In the genomic region with DNA sequence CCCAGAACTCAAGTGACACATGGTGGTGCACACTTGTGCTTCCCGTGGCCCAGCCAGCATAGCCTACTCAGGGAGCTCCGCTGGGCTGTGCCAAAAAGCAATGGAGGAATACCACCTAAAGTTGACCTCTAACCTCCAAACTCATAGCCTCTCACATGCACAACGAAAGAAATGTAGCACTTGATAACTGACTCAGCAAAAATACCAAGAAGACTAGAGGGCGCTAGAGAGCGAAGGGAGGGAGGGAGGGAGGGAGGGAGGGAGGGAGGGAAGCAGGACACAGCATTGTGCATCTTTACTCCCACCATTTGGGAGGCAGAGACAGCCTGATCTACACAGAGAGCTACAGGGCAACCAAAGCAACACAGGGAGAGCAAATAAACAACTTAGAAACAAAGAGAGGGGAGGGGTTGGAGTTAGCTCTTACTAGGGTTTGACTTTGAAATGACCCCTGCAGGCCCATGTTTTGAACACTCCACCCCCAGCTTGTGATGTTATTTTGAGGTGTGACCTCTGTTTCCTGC, we compare ENCODE assay signal across 16 mouse cellular contexts.
DNase-seq lines count a peak whose midpoint lies in the region; ATAC-seq and TF ChIP-seq lines count a peak whose summit lies in the region.
"Had no signal": no experiment of that assay in that cellular context is flagged by ENCODE, and none has a peak within 500 bp of the region (broad histone marks: within the 10 kb centered on the region; RNA-seq: fewer than 3 reads in every experiment).

No protein-coding gene starts in this region.

- H3K4me3 ChIP-seq in intestine, postnatal 0 days (ENCODE audit: low read depth, low read length): no peak overlapping the region
- H3K4me3 ChIP-seq in intestine, embryonic 16.5 days (ENCODE audit: low read length): no peak overlapping the region
- H3K4me3 ChIP-seq in midbrain, embryonic 11.5 days (ENCODE audit: low read depth, low read length): no peak overlapping the region
- H3K4me3 ChIP-seq in midbrain, embryonic 16.5 days (ENCODE audit: low read depth, low read length): no peak overlapping the region
- H3K4me3 ChIP-seq in limb, embryonic 10.5 days: no peak overlapping the region
- H3K4me3 ChIP-seq: embryonic facial prominence, embryonic 15.5 days; forebrain, embryonic 13.5 days; myocyte had no signal

- no peak overlapping the region for H3K4me2 ChIP-seq in intestine, postnatal 0 days (replicated peaks; ENCODE audit: low read depth)
- H3K4me2 ChIP-seq in intestine, embryonic 16.5 days (ENCODE audit: low read depth, low read length): no peak overlapping the region
- H3K4me2 ChIP-seq in midbrain, embryonic 11.5 days: no peak overlapping the region
- H3K4me2 ChIP-seq in midbrain, embryonic 16.5 days (ENCODE audit: low read length): no peak overlapping the region
- H3K4me2 ChIP-seq: embryonic facial prominence, embryonic 15.5 days; forebrain, embryonic 13.5 days; hindbrain, embryonic 14.5 days had no signal

- DNase-seq in adrenal gland, postnatal 14 days: peak; percentile 21
- no peak for DNase-seq in adrenal gland, postnatal 10 days
- peak; percentile 76 for DNase-seq in midbrain, embryonic 11.5 days (ENCODE audit: low spot score, missing footprints)
- DNase-seq in limb, embryonic 10.5 days (ENCODE audit: low spot score): no peak
- no peak for DNase-seq in adrenal gland, postnatal 4 days (ENCODE audit: low spot score in 2 of 2)
- DNase-seq: adrenal gland, postnatal 36 days; lung, postnatal 14 days; right cerebral cortex, postnatal 25 days; thymus, postnatal 36 days had no signal

- 64% methylated on average over 5 of the region's 5 CpGs for WGBS in intestine, postnatal 0 days
- 66% methylated on average over 5 of the region's 5 CpGs for WGBS in intestine, embryonic 16.5 days
- WGBS in midbrain, embryonic 11.5 days: 51% methylated on average over 5 of the region's 5 CpGs
- WGBS in midbrain, embryonic 16.5 days: 62% methylated on average over 5 of the region's 5 CpGs
- 53% methylated on average over 5 of the region's 5 CpGs for WGBS in limb, embryonic 10.5 days

- peaks cover 3% of the 10 kb centered on the region; the same call in 1 of the 2 replicates for H3K4me1 ChIP-seq in intestine, postnatal 0 days (replicated peaks; ENCODE audit: control insufficient read depth, insufficient read depth, low read length)
- peaks cover 16% of the 10 kb centered on the region; the same call in 1 of the 2 replicates for H3K4me1 ChIP-seq in intestine, embryonic 16.5 days (ENCODE audit: control insufficient read depth, insufficient read depth, low read length)
- H3K4me1 ChIP-seq in midbrain, embryonic 11.5 days (ENCODE audit: control insufficient read depth, insufficient read depth, low read length): no peaks in the 10 kb centered on the region
- peaks cover 3% of the 10 kb centered on the region; the same call in 1 of the 2 replicates for H3K4me1 ChIP-seq in midbrain, embryonic 16.5 days (ENCODE audit: control insufficient read depth, insufficient read depth, low read length)
- H3K4me1 ChIP-seq in limb, embryonic 10.5 days: peaks cover 67% of the 10 kb centered on the region
- H3K4me1 ChIP-seq: forebrain, embryonic 13.5 days had no signal

- H3K27me3 ChIP-seq in intestine, postnatal 0 days (replicated peaks; ENCODE audit: control insufficient read depth, insufficient read depth, low read length): no peaks in the 10 kb centered on the region
- no peaks in the 10 kb centered on the region for H3K27me3 ChIP-seq in intestine, embryonic 16.5 days (replicated peaks; ENCODE audit: control insufficient read depth, insufficient read depth, low read length)
- H3K27me3 ChIP-seq in midbrain, embryonic 11.5 days (ENCODE audit: control insufficient read depth, insufficient read depth, low read length): no peaks in the 10 kb centered on the region
- H3K27me3 ChIP-seq in midbrain, embryonic 16.5 days (ENCODE audit: control insufficient read depth, insufficient read depth, low read depth, low read length): no peaks in the 10 kb centered on the region
- 0 out of 2 replicates have a peak, but pooled peaks cover 3% of the 10 kb centered on the region for H3K27me3 ChIP-seq in limb, embryonic 10.5 days (ENCODE audit: low read depth, poor library complexity, severe bottlenecking)
- H3K27me3 ChIP-seq: embryonic facial prominence, embryonic 15.5 days; forebrain, embryonic 13.5 days had no signal

- H3K27ac ChIP-seq in intestine, postnatal 0 days (ENCODE audit: low read depth, low read length): no peak overlapping the region
- H3K27ac ChIP-seq in intestine, embryonic 16.5 days (ENCODE audit: low read length): no peak overlapping the region
- no peak overlapping the region for H3K27ac ChIP-seq in midbrain, embryonic 11.5 days (ENCODE audit: low read depth, low read length)
- no peak overlapping the region for H3K27ac ChIP-seq in midbrain, embryonic 16.5 days (ENCODE audit: low read length)
- H3K27ac ChIP-seq in limb, embryonic 10.5 days: 0 out of 2 replicates have a peak overlapping the region, but pooled peaks have one; percentile 59
- H3K27ac ChIP-seq: embryonic facial prominence, embryonic 15.5 days; forebrain, embryonic 13.5 days; hindbrain, embryonic 14.5 days had no signal

- ATAC-seq in intestine, postnatal 0 days: no peak
- no peak for ATAC-seq in intestine, embryonic 16.5 days
- no peak for ATAC-seq in midbrain, embryonic 11.5 days (ENCODE audit: low FRiP score)
- ATAC-seq in midbrain, embryonic 16.5 days: no peak
- ATAC-seq: forebrain, embryonic 13.5 days had no signal

- no peaks in the 10 kb centered on the region for H3K36me3 ChIP-seq in intestine, postnatal 0 days (ENCODE audit: control insufficient read depth, insufficient read depth)
- no peaks in the 10 kb centered on the region for H3K36me3 ChIP-seq in intestine, embryonic 16.5 days (ENCODE audit: control insufficient read depth, insufficient read depth, low read length)
- H3K36me3 ChIP-seq in midbrain, embryonic 11.5 days (ENCODE audit: control insufficient read depth, insufficient read depth, low read length): no peaks in the 10 kb centered on the region
- no peaks in the 10 kb centered on the region for H3K36me3 ChIP-seq in midbrain, embryonic 16.5 days (ENCODE audit: control insufficient read depth, insufficient read depth, low read length)
- no peaks in the 10 kb centered on the region for H3K36me3 ChIP-seq in limb, embryonic 10.5 days
- H3K36me3 ChIP-seq: embryonic facial prominence, embryonic 15.5 days had no signal

- no peak overlapping the region for H3K9ac ChIP-seq in intestine, postnatal 0 days (ENCODE audit: low read depth, low read length)
- H3K9ac ChIP-seq in intestine, embryonic 16.5 days (ENCODE audit: low read depth, low read length): no peak overlapping the region
- H3K9ac ChIP-seq in midbrain, embryonic 11.5 days (ENCODE audit: low read length): no peak overlapping the region
- H3K9ac ChIP-seq in midbrain, embryonic 16.5 days (ENCODE audit: low read depth, low read length): no peak overlapping the region
- H3K9ac ChIP-seq: embryonic facial prominence, embryonic 15.5 days; forebrain, embryonic 13.5 days; hindbrain, embryonic 14.5 days had no signal

- TF ChIP-seq CTCF in intestine, postnatal 0 days (IDR thresholded peaks at IDR 0.05; ENCODE audit: low read depth): peak; percentile 52

- no peaks in the 10 kb centered on the region for H3K9me3 ChIP-seq in intestine, postnatal 0 days (ENCODE audit: control insufficient read depth)
- H3K9me3 ChIP-seq in intestine, embryonic 16.5 days (ENCODE audit: control insufficient read depth, low read length): no peaks in the 10 kb centered on the region
- no peaks in the 10 kb centered on the region for H3K9me3 ChIP-seq in midbrain, embryonic 11.5 days (ENCODE audit: control insufficient read depth, low read length)
- no peaks in the 10 kb centered on the region for H3K9me3 ChIP-seq in midbrain, embryonic 16.5 days (replicated peaks; ENCODE audit: control insufficient read depth, low read length, poor library complexity, severe bottlenecking)
- H3K9me3 ChIP-seq in limb, embryonic 10.5 days (replicated peaks): no peaks in the 10 kb centered on the region
- H3K9me3 ChIP-seq: embryonic facial prominence, embryonic 15.5 days; forebrain, embryonic 13.5 days had no signal

Comparison
In these comparisons a context has a peak if more than half of its experiments do, and no peak if none do; other contexts are left out.
1. DNase-seq: peak in adrenal gland, postnatal 14 days (single experiment) and midbrain, embryonic 11.5 days (single experiment); none in adrenal gland, postnatal 10 days (single experiment), limb, embryonic 10.5 days (single experiment) and adrenal gland, postnatal 4 days (0 of 2).